Mouse (Mus musculus) liver, postnatal 0 days (tissue): ENCODE data around the gene Efcab11.

Experiments used
- CTCF ChIP-seq: sonication (generic); IDR thresholded peaks from 2 replicates; pipeline ENCODE4 v1.5.1; 2016; ENCODE audit warnings: antibody characterized with exemption, low read depth
- EP300 ChIP-seq: IDR thresholded peaks from 2 replicates; pipeline ENCODE4 v1.6.1; 2016; ENCODE audit warnings: antibody characterized with exemption, low read depth, mild to moderate bottlenecking

DNA sequence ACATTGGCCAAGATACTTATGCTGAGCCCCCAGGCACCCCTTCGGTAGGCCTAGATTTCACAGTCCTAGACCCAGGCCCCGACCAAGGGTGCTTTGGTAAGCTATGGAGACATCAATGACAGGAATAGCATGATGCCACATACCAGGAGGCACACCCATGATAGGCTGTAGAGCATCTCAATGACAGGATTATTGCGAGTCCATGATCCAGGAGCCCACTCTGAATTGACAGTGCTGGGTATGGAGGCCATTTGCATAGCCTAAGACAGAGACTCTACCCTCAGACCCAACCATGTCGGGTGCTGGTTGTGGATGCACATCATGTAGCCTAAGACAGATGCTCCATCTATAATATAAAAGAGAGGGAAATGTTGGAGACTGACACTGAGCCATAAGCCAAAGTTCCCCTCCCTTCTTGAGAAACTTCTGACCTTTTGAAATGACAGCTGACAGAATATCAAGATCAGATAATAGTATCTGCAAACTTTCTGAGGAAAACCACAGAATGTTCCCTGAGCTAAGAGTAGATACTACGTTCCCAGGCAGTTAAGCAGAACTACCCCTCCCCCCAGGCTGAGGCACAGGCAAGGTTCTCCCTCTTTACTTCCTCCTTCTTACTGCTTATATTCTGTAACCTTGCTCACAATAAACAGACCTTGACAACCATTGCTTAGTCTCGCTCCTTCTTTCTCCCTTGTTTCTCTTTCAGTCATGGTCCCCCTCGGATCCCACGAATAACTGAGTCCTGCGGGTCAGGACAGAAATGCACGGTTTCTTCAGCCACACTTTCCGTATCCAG, 237.5 kb downstream of the Efcab11 start:
- TF ChIP-seq CTCF, result no peak
- TF ChIP-seq EP300, result 0 out of 2 replicates have a peak, but pooled peaks have one; percentile 46
